Mouse (Mus musculus): Measurements from ENCODE around the gene 1110057P08Rik. TPM values are rescaled to one million over a fixed set of nuclear protein-coding genes. Genes with fewer than 3 reads are reported as not detected.
"Not testable (repeated sequence)": the region's sequence is repeated elsewhere in the genome, so short reads cannot be mapped to it uniquely, and the experiment has no call there.

The 1110057P08Rik gene
- polyA plus RNA-seq (2012; rRNA removed) = not detected in 2 replicates

DNA sequence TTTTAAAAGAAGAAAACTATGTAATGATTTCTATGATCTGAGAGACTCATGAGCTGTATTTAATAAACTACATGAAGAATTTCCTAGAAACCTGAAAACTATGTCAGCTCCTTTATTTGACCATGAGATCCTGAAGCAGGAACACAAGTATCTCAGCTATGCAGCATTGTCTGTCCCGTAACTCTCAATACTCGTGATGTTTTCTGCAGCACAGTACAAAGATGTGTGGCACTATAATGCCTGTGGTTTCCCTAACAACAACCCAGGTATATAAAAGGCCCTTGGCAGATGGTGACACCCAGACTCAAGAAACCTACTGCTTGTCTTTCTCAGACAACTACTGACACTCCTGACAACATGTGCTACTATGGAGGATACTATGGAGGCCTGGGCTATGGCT lies at the start of gene 1110057P08Rik:
1110057P08Rik (plus strand) TSS at position 301 of the 400 bp plus-strand sequence.
- Histone ChIP-seq H3K4me3 (ENCODE audit: control insufficient read depth, insufficient read depth, low read length) (no peak within 1 kb of the TSS), H3K27ac (ENCODE audit: control insufficient read depth, insufficient read depth, low read length) (no peak within 1 kb of the TSS), H3K4me1 (replicated peaks; ENCODE audit: control insufficient read depth, insufficient read depth, low read length) (no peaks in the 10 kb centered on the region), H3K27me3 (ENCODE audit: control insufficient read depth, insufficient read depth, low read length) (no peaks in the 10 kb centered on the region), H3K36me3 (ENCODE audit: control insufficient read depth, insufficient read depth, low read length) (no peaks in the 10 kb centered on the region)
- DNase-seq = no peak
- TF ChIP-seq CTCF (IDR thresholded peaks at IDR 0.05; ENCODE audit: borderline replicate concordance, control insufficient read depth, extremely low read depth, insufficient read depth, low read length, poor library complexity) (no peak), POLR2A (IDR thresholded peaks at IDR 0.05; ENCODE audit: control insufficient read depth, extremely low read depth, insufficient read depth, low read length, poor library complexity) (no peak)
- WGBS = 88% methylated on average over 2 of the region's 2 CpGs

DNA sequence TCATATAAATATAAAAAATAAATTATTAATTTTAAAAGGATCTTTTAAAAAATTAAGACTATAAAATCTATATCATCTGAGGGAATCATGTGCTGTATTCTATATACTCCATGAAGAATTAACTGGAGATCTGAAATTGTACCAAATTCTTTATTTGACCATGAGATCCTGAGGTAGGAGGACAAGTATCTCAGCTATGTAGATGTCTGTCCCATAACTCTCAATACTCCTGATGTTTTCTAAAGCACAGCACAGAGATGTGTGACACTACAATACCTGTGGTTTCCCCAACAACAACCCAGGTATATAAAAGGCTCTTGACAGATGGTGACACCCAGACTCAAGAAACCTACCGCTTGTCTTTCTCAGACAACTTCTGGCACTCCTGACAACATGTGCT lies 34.0 kb upstream of the 1110057P08Rik start, which contains the start of gene Gm6358:
Gm6358 (plus strand) TSS at position 301 of the 400 bp plus-strand sequence.
- Histone ChIP-seq H3K36me3 (ENCODE audit: control insufficient read depth, insufficient read depth, low read length) (no peaks in the 10 kb centered on the region), H3K27me3 (ENCODE audit: control insufficient read depth, insufficient read depth, low read length) (no peaks in the 10 kb centered on the region), H3K4me3 (ENCODE audit: control insufficient read depth, insufficient read depth, low read length) (no peak within 1 kb of the TSS), H3K4me1 (replicated peaks; ENCODE audit: control insufficient read depth, insufficient read depth, low read length) (no peaks in the 10 kb centered on the region), H3K27ac (ENCODE audit: control insufficient read depth, insufficient read depth, low read length) (no peak within 1 kb of the TSS)
- DNase-seq = no peak
- TF ChIP-seq CTCF (IDR thresholded peaks at IDR 0.05; ENCODE audit: borderline replicate concordance, control insufficient read depth, extremely low read depth, insufficient read depth, low read length, poor library complexity) (no peak), POLR2A (IDR thresholded peaks at IDR 0.05; ENCODE audit: control insufficient read depth, extremely low read depth, insufficient read depth, low read length, poor library complexity) (no peak)
- 96% methylated on average over 1 of the region's 1 CpGs for WGBS

DNA sequence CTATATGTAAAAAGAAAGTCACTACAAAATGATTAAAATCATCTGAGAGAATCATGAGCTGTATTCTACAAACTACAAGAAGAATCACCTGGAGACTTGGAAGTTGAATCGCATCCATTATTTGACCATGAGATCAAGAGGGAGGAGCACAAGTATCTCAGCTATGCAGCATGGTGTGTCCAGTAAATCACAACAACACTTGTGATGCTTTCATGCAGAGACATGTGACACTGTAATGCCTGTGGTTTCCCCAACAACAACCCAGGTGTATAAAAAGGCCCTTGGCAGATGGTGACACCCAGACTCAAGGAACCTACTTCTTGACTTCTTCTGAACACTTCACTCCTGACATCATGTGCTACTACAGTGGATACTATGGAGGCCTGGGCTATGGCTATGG lies 23.7 kb upstream of the 1110057P08Rik start, which contains the start of gene Gm10061:
Gm10061 (plus strand) TSS at position 301 of the 400 bp plus-strand sequence.
- Histone ChIP-seq H3K4me1 (replicated peaks; ENCODE audit: control insufficient read depth, insufficient read depth, low read length) (no peaks in the 10 kb centered on the region), H3K4me3 (ENCODE audit: control insufficient read depth, insufficient read depth, low read length) (no peak within 1 kb of the TSS), H3K27me3 (ENCODE audit: control insufficient read depth, insufficient read depth, low read length) (no peaks in the 10 kb centered on the region), H3K36me3 (ENCODE audit: control insufficient read depth, insufficient read depth, low read length) (no peaks in the 10 kb centered on the region), H3K27ac (ENCODE audit: control insufficient read depth, insufficient read depth, low read length) (no peak within 1 kb of the TSS)
- DNase-seq = no peak
- 100% methylated on average over 1 of the region's 1 CpGs for WGBS
- no peak for TF ChIP-seq POLR2A (IDR thresholded peaks at IDR 0.05; ENCODE audit: control insufficient read depth, extremely low read depth, insufficient read depth, low read length, poor library complexity)
- no peak for TF ChIP-seq CTCF (IDR thresholded peaks at IDR 0.05; ENCODE audit: borderline replicate concordance, control insufficient read depth, extremely low read depth, insufficient read depth, low read length, poor library complexity)

DNA sequence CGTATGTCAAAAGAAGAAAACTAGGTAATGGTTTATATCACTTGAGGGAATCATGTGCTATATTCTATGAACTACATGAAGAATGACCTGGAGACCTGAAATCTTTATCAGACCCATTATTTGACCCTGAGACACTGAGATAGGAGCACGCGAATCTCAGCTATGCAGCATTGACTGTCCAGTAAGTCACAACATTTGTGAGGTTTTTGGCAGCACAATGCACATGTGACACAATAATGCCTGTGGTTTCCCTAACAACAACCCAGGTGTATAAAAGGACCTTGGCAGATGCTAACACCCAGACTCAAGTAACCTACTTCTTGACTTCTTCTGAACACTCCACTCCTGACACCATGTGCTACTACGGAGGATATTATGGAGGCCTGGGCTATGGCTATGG lies 16.9 kb upstream of the 1110057P08Rik start, which contains the start of gene Gm9789:
Gm9789 (plus strand) TSS at position 301 of the 400 bp plus-strand sequence.
- Histone ChIP-seq H3K27ac (ENCODE audit: control insufficient read depth, insufficient read depth, low read length) (no peak within 1 kb of the TSS), H3K4me3 (ENCODE audit: control insufficient read depth, insufficient read depth, low read length) (no peak within 1 kb of the TSS), H3K36me3 (ENCODE audit: control insufficient read depth, insufficient read depth, low read length) (no peaks in the 10 kb centered on the region), H3K27me3 (ENCODE audit: control insufficient read depth, insufficient read depth, low read length) (no peaks in the 10 kb centered on the region), H3K4me1 (replicated peaks; ENCODE audit: control insufficient read depth, insufficient read depth, low read length) (no peaks in the 10 kb centered on the region)
- DNase-seq = no peak
- WGBS = 89% methylated on average over 4 of the region's 4 CpGs
- no peak for TF ChIP-seq CTCF (IDR thresholded peaks at IDR 0.05; ENCODE audit: borderline replicate concordance, control insufficient read depth, extremely low read depth, insufficient read depth, low read length, poor library complexity)
- TF ChIP-seq POLR2A (IDR thresholded peaks at IDR 0.05; ENCODE audit: control insufficient read depth, extremely low read depth, insufficient read depth, low read length, poor library complexity) = no peak

DNA sequence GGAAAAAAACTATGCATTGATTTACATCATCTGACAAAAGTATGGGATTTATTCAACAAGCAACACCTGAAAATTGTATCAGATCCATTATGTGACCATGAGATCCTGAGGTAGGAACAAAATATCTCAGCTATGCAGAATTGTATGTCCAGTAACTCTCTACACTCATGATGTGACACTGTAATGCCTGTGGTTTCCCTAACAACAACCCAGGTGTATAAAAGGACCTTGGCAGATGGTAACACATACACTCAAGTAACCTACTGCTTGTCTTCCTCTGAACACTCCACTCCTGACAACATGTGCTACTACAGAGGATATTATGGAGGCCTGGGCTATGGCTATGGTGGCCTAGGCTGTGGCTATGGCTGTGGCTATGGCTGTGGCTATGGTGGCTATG lies 5.3 kb upstream of the 1110057P08Rik start, which contains the start of gene Gm7735:
Gm7735 (plus strand) TSS at position 301 of the 400 bp plus-strand sequence.
- H3K36me3 ChIP-seq (ENCODE audit: control insufficient read depth, insufficient read depth, low read length); H3K4me1 ChIP-seq (replicated peaks; ENCODE audit: control insufficient read depth, insufficient read depth, low read length); H3K27me3 ChIP-seq (ENCODE audit: control insufficient read depth, insufficient read depth, low read length); DNase-seq; H3K4me3 ChIP-seq (ENCODE audit: control insufficient read depth, insufficient read depth, low read length); H3K27ac ChIP-seq (ENCODE audit: control insufficient read depth, insufficient read depth, low read length): not testable (repeated sequence)

DNA sequence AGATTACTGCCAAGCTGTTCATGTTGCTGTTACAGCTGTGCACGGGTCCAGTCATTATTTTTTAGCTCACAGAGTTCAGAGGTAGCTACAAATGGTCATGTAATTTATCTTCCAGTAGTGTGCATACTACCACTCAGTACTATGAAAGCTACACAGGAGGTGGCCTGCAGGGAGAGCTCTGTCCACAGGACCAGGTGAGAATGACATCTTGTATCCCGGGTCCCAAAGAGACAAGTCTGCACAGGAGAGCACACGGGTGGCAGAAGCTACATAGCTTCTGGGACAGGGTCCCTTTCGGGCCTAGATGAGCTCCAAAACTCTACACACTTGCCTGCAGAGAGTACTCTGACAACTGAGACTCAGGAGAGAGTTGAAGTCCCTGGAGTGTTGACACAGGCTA lies 14.1 kb downstream of the 1110057P08Rik start:
- Histone ChIP-seq H3K27ac (ENCODE audit: control insufficient read depth, insufficient read depth, low read length) (no peak overlapping the region), H3K4me3 (ENCODE audit: control insufficient read depth, insufficient read depth, low read length) (no peak overlapping the region), H3K27me3 (ENCODE audit: control insufficient read depth, insufficient read depth, low read length) (no peaks in the 10 kb centered on the region), H3K4me1 (replicated peaks; ENCODE audit: control insufficient read depth, insufficient read depth, low read length) (no peaks in the 10 kb centered on the region), H3K36me3 (ENCODE audit: control insufficient read depth, insufficient read depth, low read length) (no peaks in the 10 kb centered on the region)
- TF ChIP-seq CTCF (IDR thresholded peaks at IDR 0.05; ENCODE audit: borderline replicate concordance, control insufficient read depth, extremely low read depth, insufficient read depth, low read length, poor library complexity) (no peak), POLR2A (IDR thresholded peaks at IDR 0.05; ENCODE audit: control insufficient read depth, extremely low read depth, insufficient read depth, low read length, poor library complexity) (no peak)
- 83% methylated on average over 4 of the region's 4 CpGs for WGBS
- no peak for DNase-seq

DNA sequence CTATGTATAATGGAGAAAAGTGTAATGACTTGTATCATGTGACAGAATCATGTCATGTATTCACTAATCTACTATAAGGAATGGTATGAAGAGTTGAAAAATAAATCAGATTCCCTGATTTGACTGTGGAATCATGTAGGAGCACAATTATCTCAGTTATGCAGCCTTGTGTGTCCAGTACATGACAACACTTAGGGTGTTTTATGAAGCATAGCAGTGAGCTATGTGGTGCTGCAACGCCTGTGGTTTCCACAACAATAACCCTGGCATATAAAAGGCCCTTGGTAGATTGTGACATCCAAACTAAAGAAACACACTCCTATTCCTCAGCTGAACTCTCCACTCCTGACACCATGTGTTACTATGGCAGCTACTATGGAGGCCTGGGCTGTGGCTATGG lies 31.0 kb downstream of the 1110057P08Rik start, which contains the start of gene Krtap20-2:
Krtap20-2 (plus strand) TSS at position 301 of the 400 bp plus-strand sequence.
- no peaks in the 10 kb centered on the region for H3K36me3 ChIP-seq (ENCODE audit: control insufficient read depth, insufficient read depth, low read length)
- no peak within 1 kb of the TSS for H3K27ac ChIP-seq (ENCODE audit: control insufficient read depth, insufficient read depth, low read length)
- 68% methylated on average over 1 of the region's 1 CpGs for WGBS
- H3K4me1 ChIP-seq (replicated peaks; ENCODE audit: control insufficient read depth, insufficient read depth, low read length) = no peaks in the 10 kb centered on the region
- TF ChIP-seq CTCF (IDR thresholded peaks at IDR 0.05; ENCODE audit: borderline replicate concordance, control insufficient read depth, extremely low read depth, insufficient read depth, low read length, poor library complexity) (no peak), POLR2A (IDR thresholded peaks at IDR 0.05; ENCODE audit: control insufficient read depth, extremely low read depth, insufficient read depth, low read length, poor library complexity) (no peak)
- no peak within 1 kb of the TSS for H3K4me3 ChIP-seq (ENCODE audit: control insufficient read depth, insufficient read depth, low read length)
- no peak for DNase-seq
- no peaks in the 10 kb centered on the region for H3K27me3 ChIP-seq (ENCODE audit: control insufficient read depth, insufficient read depth, low read length)

Other genes with a start within 250 kb of the 1110057P08Rik start
- gene Krtap19-9b, start 242.5 kb upstream of the 1110057P08Rik start, polyA plus RNA-seq (2012; rRNA removed) = not detected in 2 replicates
- gene Krtap16-3, start 211.9 kb upstream of the 1110057P08Rik start, polyA plus RNA-seq (2012; rRNA removed) = not detected in 2 replicates
- not detected in 2 replicates for gene Krtap22-2, start 164.0 kb upstream of the 1110057P08Rik start, polyA plus RNA-seq (2012; rRNA removed)
- gene Gm10229, start 159.5 kb upstream of the 1110057P08Rik start, polyA plus RNA-seq (2012; rRNA removed) = not detected in 2 replicates
- not detected in 2 replicates for gene Krtap6-1, start 143.0 kb upstream of the 1110057P08Rik start, polyA plus RNA-seq (2012; rRNA removed)
- gene Gm10228, start 133.3 kb upstream of the 1110057P08Rik start, polyA plus RNA-seq (2012; rRNA removed) = not detected in 2 replicates
- gene Krtap6-5, start 126.9 kb upstream of the 1110057P08Rik start, polyA plus RNA-seq (2012; rRNA removed) = not detected in 2 replicates
- not detected in 2 replicates for gene 1110025L11Rik, start 110.7 kb upstream of the 1110057P08Rik start, polyA plus RNA-seq (2012; rRNA removed)
- not detected in 2 replicates for gene Krtap6-3, start 90.7 kb upstream of the 1110057P08Rik start, polyA plus RNA-seq (2012; rRNA removed)
- gene Gm6358, start 33.9 kb upstream of the 1110057P08Rik start, polyA plus RNA-seq (2012; rRNA removed) = not detected in 2 replicates
- gene Gm10061, start 23.6 kb upstream of the 1110057P08Rik start, polyA plus RNA-seq (2012; rRNA removed) = not detected in 2 replicates
- not detected in 2 replicates for gene Gm9789, start 16.8 kb upstream of the 1110057P08Rik start, polyA plus RNA-seq (2012; rRNA removed)
- not detected in 2 replicates for gene Gm7735, start 5.2 kb upstream of the 1110057P08Rik start, polyA plus RNA-seq (2012; rRNA removed)
- not detected in 2 replicates for gene Krtap20-2, start 31.1 kb downstream of the 1110057P08Rik start, polyA plus RNA-seq (2012; rRNA removed)
- gene Krtap21-1, start 229.1 kb downstream of the 1110057P08Rik start, polyA plus RNA-seq (2012; rRNA removed) = not detected in 2 replicates
- not detected in 2 replicates for gene Krtap6-2, start 245.4 kb downstream of the 1110057P08Rik start, polyA plus RNA-seq (2012; rRNA removed)